Mouse (Mus musculus) c-Kit-negative CD71-positive TER-119-positive erythroid progenitor cells, embryonic 14.5 days (primary cell): ENCODE results near the gene Vps26a.
"Not testable (repeated sequence)": the region's sequence is repeated elsewhere in the genome, so short reads cannot be mapped to it uniquely, and the experiment has no call there.

Source experiments
- DNase-seq: peaks from one replicate; pipeline ENCODE4 v3.0.0-alpha.2; 2013; ENCODE audit warnings: low read depth, low spot score

The Vps26a gene

GRCm38 (mm10) chr10:62500916-62501615, 14.5 kb upstream of the Vps26a start:
- DNase-seq, result no peak

GRCm38 (mm10) chr10:62500088-62500915, 13.7 kb upstream of the Vps26a start:
- peak; percentile 67 for DNase-seq

GRCm38 (mm10) chr10:62491681-62492080, 5.1 kb upstream of the Vps26a start:
- DNase-seq, result not testable (repeated sequence)

- DNase-seq, result no peak
Measured at GRCm38 (mm10) chr10:62488266-62488665, 1.7 kb upstream of the Vps26a start.

GRCm38 (mm10) chr10:62485878-62486582, 575 bp downstream of the Vps26a start:
- DNase-seq, result no peak

GRCm38 (mm10) chr10:62481108-62481852, 5.3 kb downstream of the Vps26a start:
- no peak for DNase-seq

GRCm38 (mm10) chr10:62476980-62477379, 9.6 kb downstream of the Vps26a start:
- no peak for DNase-seq

- no peak for DNase-seq
Measured at GRCm38 (mm10) chr10:62474944-62475343, 11.7 kb downstream of the Vps26a start.

GRCm38 (mm10) chr10:62471105-62471504, 15.5 kb downstream of the Vps26a start:
- DNase-seq, result no peak

GRCm38 (mm10) chr10:62469736-62470135, 16.9 kb downstream of the Vps26a start:
- DNase-seq, result no peak

- no peak for DNase-seq
Measured at GRCm38 (mm10) chr10:62461321-62461720, 25.3 kb downstream of the Vps26a start.

GRCm38 (mm10) chr10:62452001-62452400, 34.6 kb downstream of the Vps26a start:
- DNase-seq, result not testable (repeated sequence)

- no peak for DNase-seq
Measured at GRCm38 (mm10) chr10:62450280-62450640, 36.3 kb downstream of the Vps26a start.

GRCm38 (mm10) chr10:62449364-62450279, 37.0 kb downstream of the Vps26a start, which contains the start of the genes 4930507D05Rik and Supv3l1:
Gene 4930507D05Rik (plus strand): TSS chr10:62449489.
Gene Supv3l1 (minus strand): TSS chr10:62449738.
- DNase-seq, result peak; percentile 82

GRCm38 (mm10) chr10:62430427-62430826, 56.2 kb downstream of the Vps26a start:
- no peak for DNase-seq

- no peak for DNase-seq
Measured at GRCm38 (mm10) chr10:62425081-62425871, 61.3 kb downstream of the Vps26a start.

- DNase-seq, result no peak
Measured at GRCm38 (mm10) chr10:62422255-62422654, 64.3 kb downstream of the Vps26a start, which contains the start of gene Hkdc1. Gene Hkdc1 (minus strand): TSS chr10:62422491.

GRCm38 (mm10) chr10:62421127-62421526, 65.5 kb downstream of the Vps26a start:
- DNase-seq, result no peak

GRCm38 (mm10) chr10:62420399-62420798, 66.2 kb downstream of the Vps26a start:
- no peak for DNase-seq
